Mouse (Mus musculus) left cerebral cortex, postnatal 25 days (tissue): ENCODE measurements around the gene Hsh2d. TPM values are rescaled to one million over a fixed set of nuclear protein-coding genes. Genes with fewer than 3 reads are reported as not detected.

Source experiments
- DNase-seq, 2 experiments: peaks; one replicate each; pipeline ENCODE4 v3.0.0; 2022; ENCODE audit warnings: low spot score in 2 of 2, mixed read lengths in 1 of 2
- intact Hi-C: fragments of 180-260 bp; cut with DNase I; formaldehyde crosslinking; loops from one replicate; pipeline ENCODE4 v1.15.1; 2025
- total RNA-seq, 2 experiments: library from RNA; stranded (reverse); gene quantifications; 2 replicates each; pipeline ENCODE4 v1.2.3; 2021

Hsh2d gene
- total RNA-seq, 2 experiments from 2014 or later = not detected

- intact Hi-C loops = no loop called here
- no peak for DNase-seq
Measured at GRCm38 (mm10) chr8:72183554-72184202, 5.8 kb upstream of the Hsh2d start.

DNA sequence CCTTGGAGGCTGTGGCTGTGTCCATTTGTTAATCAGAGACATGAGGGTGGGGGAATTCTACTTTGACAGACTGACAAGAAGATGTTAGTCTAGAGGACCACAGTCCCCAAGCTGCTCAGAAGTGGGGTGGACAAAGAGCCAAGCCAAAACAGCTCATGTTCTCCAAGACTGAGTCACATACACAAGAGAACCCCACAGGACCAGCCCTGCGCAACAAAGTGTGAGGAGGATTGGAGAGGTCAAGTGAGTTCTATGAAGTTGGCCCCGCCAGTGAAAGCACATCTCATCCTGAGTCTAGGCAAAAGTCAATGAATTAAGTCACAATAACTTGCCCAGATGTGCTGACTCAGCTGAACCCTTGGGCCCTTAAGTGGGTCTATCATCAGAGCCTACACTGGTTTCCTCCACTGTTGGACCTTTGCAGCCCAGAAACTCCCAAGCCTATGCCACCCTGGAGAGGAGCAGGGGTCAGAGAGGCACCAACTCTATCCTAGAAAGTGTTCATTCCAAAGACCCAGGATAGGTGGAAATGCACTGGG, 1.6 kb upstream of the Hsh2d start:
- DNase-seq = no peak
- intact Hi-C loops = no loop called here

DNA sequence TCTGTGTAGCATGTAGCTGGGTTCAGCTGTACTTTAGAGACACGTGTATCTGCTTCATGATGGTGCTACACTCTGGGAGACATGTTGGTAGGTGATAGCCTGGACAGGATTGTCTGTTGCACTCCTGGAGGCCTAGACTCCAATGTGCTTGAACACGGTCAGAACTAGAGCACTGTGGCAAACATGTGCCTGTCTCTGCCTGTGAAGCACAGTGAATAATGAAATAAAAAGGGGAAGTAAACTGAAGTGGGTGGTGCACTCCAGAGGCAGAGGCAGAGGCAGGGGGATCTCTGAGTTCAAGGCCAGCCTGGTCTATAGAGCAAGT, 739 bp downstream of the Hsh2d start:
- intact Hi-C loops = no loop called here
- no peak for DNase-seq

- intact Hi-C loops = no loop called here
Measured at GRCm38 (mm10) chr8:72192065-72192464, 2.6 kb downstream of the Hsh2d start.

GRCm38 (mm10) chr8:72197997-72198396, 8.6 kb downstream of the Hsh2d start:
- no peak for DNase-seq
- intact Hi-C loops = no loop called here

More at GRCm38 (mm10) chr8:72192065-72192464, 2.6 kb downstream of the Hsh2d start:
- no peak for DNase-seq

DNA sequence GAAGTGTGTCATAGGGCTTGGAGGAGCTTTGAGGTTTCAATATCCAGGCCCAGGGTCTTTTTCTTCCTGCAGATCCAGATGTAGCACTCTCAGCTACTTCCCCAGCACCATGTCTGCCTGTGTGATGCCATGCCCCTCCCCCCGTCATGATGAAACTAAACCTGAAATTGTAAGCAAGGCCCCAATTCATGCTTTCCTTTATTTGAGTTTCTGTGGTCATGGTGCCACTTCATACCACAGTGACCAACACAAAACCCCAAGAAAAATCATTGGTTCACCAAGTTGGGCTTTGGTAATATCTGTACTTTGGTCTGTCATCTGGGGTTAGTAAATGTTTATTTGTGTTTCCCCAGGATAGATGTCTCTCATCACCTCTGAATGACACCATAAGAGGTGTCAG, 19.1 kb downstream of the Hsh2d start:
- no peak for DNase-seq
- intact Hi-C loops = no loop called here

DNA sequence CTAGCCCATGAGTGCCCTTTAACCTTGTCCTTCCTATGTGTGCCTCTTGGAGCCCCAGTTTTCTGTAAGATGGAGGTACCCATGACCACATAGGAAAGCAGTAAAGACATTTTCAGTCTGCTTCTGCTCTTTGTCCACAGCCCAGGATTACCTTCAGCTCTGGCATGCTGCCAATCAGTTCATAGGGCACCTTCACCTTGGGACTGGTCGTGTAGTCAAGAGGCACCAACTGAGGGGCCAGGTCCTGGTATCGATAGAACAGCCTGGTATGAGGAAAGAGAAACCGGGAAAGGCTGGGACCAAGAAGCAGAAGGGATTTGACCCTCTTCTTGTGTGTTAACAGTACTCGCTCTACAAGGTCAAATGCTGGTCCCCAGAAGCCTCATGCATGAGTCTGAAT, 20.8 kb downstream of the Hsh2d start:
- intact Hi-C loops = no loop called here
- no peak for DNase-seq

DNA sequence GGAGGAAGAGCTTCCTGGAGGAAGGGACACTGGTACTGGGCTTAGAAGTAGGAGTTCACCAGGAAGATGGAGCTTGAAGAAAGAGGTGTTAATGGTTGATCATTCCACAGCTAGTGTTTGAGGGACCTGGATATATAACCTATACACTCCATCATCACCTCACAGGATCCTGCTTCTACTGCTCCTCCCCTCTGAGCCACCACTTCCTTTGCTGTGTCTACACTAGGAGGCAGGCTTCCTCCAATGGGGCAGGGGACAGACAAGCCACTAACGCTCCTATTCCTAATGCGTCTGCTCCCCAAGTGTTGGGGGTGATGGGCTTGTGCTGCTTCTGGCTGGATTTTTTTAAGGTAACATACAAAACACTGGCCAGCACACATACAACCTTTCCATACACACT, 21.3 kb downstream of the Hsh2d start:
- intact Hi-C loops = no loop called here
- no peak for DNase-seq

DNA sequence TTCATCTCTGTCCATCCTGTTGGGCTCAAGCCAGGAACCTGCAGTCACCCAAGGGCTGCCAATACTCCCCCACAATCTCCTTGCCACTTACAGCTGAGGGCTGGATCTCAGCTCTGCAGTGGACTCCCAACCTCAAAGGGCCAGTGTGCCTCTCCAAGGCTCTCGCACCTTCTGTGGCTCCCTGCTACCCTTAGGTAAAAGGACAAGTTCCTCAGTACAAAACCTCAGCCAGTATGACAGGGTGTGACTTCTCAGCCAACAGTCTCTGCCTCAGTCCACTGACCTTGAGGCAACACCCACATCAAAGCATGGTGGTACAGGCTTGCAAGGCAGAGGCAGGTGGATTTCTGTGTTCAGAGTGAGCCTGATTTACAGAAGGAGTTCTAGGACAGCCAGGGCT, 22.4 kb downstream of the Hsh2d start:
- intact Hi-C loops = no loop called here

GRCm38 (mm10) chr8:72212751-72213150, 23.3 kb downstream of the Hsh2d start, which contains the start of gene Cib3:
Cib3 (minus strand) TSS chr8:72212837.
- DNase-seq = peak; percentile 16 to 37
- intact Hi-C loops = no loop called here

More for the DNA sequence above, 22.4 kb downstream of the Hsh2d start:
- DNase-seq = no peak

DNA sequence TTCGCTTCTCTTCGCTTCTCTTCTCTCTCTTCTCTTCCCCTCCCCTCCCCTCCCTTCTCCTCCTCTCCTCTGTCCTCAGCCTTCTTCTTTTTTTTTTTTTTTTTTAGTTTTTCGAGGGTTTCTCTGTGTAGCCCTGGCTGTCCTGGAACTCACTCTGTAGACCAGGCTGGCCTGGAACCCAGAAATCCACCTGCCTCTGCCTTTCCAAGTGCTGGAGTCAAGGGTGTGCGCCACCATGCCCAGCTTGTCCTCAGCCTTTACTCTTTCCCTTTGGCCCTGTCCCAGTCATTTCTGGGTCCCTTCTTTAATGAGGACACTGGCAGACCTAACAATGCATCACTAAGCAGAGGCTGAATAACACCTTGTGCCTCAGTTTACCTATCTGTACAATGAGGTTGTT, 24.1 kb downstream of the Hsh2d start, which contains the start of gene Gm11034:
TSS of gene Gm11034 (minus strand) at position 101 of the 400 bp plus-strand sequence.
- no peak for DNase-seq
- intact Hi-C loops = no loop called here

DNA sequence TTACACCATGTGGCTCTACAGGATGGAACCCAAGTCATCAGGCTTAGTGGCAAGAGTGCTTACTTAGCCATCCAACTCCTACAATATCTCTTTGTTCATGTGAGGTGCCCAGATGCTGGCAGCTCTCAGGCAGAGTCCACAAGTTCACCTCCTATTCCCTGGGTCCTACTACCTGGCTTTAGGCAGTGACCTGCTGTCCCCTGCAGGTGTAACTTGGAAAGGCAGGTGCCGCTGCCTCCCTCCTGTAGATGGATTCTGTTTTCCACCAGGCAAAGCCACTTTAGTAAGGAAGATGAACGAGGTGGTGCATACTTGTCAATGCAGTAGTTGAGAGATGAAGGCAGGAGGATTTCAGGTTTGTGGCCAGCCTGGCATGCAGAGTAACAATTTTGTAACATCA, 25.6 kb downstream of the Hsh2d start:
- DNase-seq = no peak
- intact Hi-C loops = no loop called here

DNA sequence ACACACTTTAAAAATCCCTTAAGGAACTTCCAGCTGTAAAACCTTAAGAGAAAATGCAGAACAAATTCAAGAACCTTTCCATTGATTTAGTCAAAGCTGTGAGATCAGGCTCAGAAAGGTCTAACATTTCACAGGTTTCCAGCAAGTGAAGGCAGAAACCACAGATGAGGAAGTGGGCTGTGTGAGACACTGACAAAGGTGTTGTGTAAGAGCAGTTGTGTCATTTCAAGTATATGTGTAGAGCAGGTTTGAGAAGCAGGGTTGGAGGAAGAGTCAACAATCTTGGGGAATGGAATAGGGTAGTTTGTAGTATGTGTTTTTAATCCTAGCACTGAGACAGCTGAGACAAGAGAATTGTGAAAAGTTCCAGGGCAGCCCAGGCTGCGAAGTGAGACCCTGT, 26.4 kb downstream of the Hsh2d start:
- intact Hi-C loops = no loop called here

DNA sequence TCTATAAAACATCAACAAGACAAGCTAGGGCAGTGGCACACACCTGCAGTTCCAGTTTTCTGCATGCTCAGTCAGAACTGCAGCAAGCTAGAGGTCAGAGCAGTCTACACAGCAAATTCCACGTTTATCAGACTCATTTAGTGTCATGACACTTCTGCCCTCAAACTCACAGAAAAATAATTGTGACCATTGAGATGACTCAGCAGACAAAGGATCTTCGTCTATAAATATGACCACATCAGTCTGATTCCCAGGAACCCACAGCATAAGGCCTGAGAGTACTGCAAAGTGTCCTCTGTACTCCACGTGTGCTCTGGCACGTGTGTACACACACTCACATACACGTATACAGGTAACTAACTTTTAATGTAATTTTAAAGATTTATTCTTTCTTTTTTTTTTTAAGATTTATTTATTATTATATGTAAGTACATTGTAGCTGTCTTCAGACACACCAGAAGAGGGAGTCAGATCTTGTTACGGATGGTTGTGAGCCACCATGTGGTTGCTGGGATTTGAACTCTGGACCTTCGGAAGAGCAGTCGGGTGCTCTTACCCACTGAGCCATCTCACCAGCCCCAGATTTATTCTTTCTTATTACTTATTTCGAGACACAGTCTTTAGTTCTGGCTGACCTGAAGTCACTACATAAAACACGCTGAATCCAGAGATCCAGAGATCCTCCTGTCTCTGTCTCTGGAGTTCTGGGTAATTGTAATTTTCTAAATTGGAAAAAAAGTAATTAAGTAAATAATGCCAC, 29.5 kb downstream of the Hsh2d start:
- no peak for DNase-seq
- intact Hi-C loops = no loop called here

More for the DNA sequence above, 26.4 kb downstream of the Hsh2d start:
- no peak for DNase-seq

DNA sequence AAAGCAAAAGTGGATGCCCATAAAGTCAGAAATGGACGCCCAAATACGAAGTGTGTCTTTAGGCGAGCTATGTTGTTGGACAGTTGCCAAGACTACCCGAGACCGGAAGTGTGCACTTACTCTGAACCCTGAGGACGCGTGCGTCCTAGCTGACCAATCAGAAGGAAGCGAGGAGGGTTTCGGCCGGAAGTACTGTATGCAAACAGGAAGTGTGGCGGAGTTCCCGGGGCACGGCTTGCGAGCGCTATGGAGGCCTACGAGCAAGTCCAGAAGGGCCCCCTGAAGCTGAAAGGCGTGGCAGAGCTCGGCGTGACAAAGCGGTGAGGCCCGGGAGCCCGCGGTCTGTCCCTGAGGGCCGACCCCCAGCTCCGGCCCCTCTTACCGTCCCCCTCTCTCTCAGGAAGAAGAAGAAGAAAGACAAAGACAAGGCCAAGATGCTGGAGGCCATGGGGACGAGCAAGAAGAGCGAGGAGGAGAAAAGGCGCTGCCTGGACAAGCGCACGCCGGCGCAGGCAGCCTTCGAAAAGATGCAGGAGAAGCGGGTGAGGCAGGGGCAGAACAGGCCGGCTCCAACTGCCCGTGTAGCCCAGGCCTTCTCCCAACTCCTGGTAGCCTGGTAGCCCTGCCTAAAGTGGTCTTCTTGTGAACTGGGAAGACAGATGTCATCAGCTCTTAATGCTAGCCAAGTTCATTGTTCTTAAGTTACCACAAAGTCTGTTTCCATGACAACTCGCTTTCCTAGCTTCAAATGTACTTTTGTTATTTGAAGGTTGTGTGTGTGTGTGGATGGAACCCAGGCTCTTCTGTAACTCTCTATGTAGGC, 30.3 kb downstream of the Hsh2d start, which contains the start of gene Fam32a:
TSS of gene Fam32a (plus strand) at position 190 of the 823 bp plus-strand sequence.
- intact Hi-C loops = no loop called here
- DNase-seq = peak; percentile 91 to 95

DNA sequence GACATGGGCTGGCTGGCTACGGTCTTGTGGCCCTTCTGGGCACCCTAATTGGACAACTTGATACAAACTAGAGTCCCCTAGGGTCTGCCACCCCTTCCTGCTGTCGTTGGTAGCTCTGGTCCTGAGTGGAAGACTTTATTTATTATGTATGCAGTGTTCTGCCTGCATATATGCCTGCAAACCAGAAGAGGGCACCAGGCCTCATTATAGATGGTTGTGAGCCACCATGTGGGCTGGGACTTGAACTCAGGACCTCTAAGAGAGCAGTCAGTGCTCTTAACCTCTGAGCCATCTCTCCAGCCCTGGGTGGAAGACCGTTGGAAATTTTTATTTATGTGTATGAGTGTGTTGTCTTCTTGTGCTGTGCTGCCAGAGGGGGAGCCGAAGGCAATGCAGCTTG, 31.3 kb downstream of the Hsh2d start:
- intact Hi-C loops = no loop called here

GRCm38 (mm10) chr8:72222656-72223055, 33.2 kb downstream of the Hsh2d start:
- intact Hi-C loops = no loop called here
- no peak for DNase-seq

More for the DNA sequence above, 31.3 kb downstream of the Hsh2d start:
- DNase-seq = no peak

DNA sequence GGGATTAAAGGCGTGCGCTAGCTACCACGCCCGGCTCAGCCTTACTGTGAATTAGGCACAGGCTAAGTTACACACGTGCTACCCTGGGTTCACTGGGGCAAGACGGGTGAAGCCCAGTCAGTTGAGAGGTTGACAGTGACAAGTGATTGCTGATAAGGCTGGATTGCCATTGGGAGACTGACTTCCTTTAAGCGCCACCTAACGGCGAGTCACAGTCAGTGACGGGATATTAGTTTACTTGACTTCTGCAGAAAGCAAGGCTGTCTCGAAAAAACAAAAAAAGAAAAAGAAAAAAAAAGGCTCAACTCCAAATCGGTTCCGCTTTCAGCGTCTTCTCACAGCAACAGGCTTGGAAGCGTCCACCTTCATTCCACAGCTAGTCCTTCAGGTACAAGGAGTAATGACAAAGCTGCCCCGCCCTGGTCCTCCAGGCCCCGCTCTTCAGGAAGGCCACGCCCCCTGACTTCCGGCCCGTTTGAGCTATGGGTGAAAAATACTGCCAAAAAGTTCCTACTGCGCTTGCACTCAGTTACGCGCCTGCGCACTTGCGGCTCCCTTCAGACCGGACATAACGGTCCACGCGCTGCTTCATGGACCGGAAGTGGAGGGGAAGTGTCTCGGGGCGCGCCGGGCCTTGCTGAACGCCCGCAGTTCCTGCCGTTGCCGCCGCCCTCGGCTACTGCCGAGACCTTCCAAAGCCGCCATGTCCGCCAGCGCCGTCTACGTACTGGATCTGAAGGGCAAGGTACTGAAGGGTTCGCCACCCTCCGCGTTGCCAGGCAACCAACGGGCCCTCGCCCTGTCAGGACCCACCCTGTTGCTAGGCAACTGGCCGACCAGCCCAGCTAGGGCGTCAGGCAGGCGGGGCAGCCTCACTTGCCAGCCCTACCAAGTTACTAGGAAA, 50.3 kb downstream of the Hsh2d start, which contains the start of gene Ap1m1:
TSS of gene Ap1m1 (plus strand) at position 520 of the 904 bp plus-strand sequence.
- intact Hi-C loops = loop anchor here (5.0 kb wide), 1 partner anchor 62 kb away; no protein-coding TSS in a partner anchor

GRCm38 (mm10) chr8:72240403-72240763, 50.9 kb downstream of the Hsh2d start:
- intact Hi-C loops = loop anchor here (5.0 kb wide), 1 partner anchor 63 kb away; no protein-coding TSS in a partner anchor

More for the DNA sequence above, 50.3 kb downstream of the Hsh2d start, which contains the start of gene Ap1m1:
- DNase-seq = peak; percentile 98 to 99

More at GRCm38 (mm10) chr8:72240403-72240763, 50.9 kb downstream of the Hsh2d start:
- DNase-seq = peak in 1 of 2 experiments; percentile 18
